Mouse (Mus musculus): Measurements from ENCODE around the gene Gm37240. TPM values are rescaled to one million over a fixed set of nuclear protein-coding genes. Genes with fewer than 3 reads are reported as not detected.
"Not testable (repeated sequence)": the region's sequence is repeated elsewhere in the genome, so short reads cannot be mapped to it uniquely, and the experiment has no call there.

Gene Gm37240
- polyA plus RNA-seq, 1 experiment from 2014 or later = 15.1 TPM

DNA sequence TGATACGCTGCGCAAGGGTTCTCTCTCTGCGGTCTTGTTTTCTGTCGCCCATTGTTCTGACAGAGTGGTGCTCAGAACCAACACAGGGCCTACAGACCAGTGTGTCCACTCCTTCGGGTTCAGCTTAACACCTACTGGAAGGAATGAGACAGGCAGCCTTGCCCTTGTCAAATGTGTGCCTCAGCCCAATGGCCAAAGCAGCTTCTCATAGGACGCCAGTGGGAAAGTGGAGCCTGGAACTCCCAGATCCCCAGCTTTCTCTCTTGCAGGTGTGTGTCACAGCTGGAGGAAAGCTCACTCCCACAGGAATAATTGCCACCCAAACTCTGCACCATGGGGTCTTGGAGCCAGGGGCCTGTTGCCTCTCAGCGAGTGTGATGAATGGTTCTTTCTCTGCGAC lies 1222.6 kb downstream of the Gm37240 start:
- Histone ChIP-seq H3K27me3 (ENCODE audit: control insufficient read depth, insufficient read depth, low read length) (peaks cover 10% of the 10 kb centered on the region), H3K4me2 (replicated peaks; ENCODE audit: low read depth, low read length) (no peak overlapping the region), H3K4me3 (ENCODE audit: low read length) (no peak overlapping the region), H3K9ac (ENCODE audit: low read depth, low read length) (no peak overlapping the region), H3K9me3 (ENCODE audit: control insufficient read depth, low read length) (no peaks in the 10 kb centered on the region), H3K27ac (ENCODE audit: low read depth, low read length) (no peak overlapping the region), H3K36me3 (ENCODE audit: control insufficient read depth, insufficient read depth, low read length) (no peaks in the 10 kb centered on the region), H3K4me1 (ENCODE audit: control insufficient read depth, insufficient read depth, low read length) (peaks cover 12% of the 10 kb centered on the region; the same call in 1 of the 2 replicates)
- WGBS = 67% methylated on average over 8 of the region's 8 CpGs
- no peak for ATAC-seq (ENCODE audit: low FRiP score, low TSS enrichment)

GRCm38 (mm10) chr3:84663858-84664257 lies 1223.5 kb downstream of the Gm37240 start:
- Histone ChIP-seq H3K36me3 (ENCODE audit: control insufficient read depth, insufficient read depth, low read length) (no peaks in the 10 kb centered on the region), H3K27ac (ENCODE audit: low read depth, low read length) (no peak overlapping the region), H3K27me3 (ENCODE audit: control insufficient read depth, insufficient read depth, low read length) (peaks cover 10% of the 10 kb centered on the region), H3K9ac (ENCODE audit: low read depth, low read length) (no peak overlapping the region), H3K4me1 (ENCODE audit: control insufficient read depth, insufficient read depth, low read length) (peaks cover 12% of the 10 kb centered on the region; the same call in 1 of the 2 replicates), H3K4me3 (ENCODE audit: low read length) (no peak overlapping the region), H3K9me3 (ENCODE audit: control insufficient read depth, low read length) (no peaks in the 10 kb centered on the region), H3K4me2 (replicated peaks; ENCODE audit: low read depth, low read length) (no peak overlapping the region)
- WGBS = 82% methylated on average over 4 of the region's 4 CpGs
- ATAC-seq (ENCODE audit: low FRiP score, low TSS enrichment) = no peak

DNA sequence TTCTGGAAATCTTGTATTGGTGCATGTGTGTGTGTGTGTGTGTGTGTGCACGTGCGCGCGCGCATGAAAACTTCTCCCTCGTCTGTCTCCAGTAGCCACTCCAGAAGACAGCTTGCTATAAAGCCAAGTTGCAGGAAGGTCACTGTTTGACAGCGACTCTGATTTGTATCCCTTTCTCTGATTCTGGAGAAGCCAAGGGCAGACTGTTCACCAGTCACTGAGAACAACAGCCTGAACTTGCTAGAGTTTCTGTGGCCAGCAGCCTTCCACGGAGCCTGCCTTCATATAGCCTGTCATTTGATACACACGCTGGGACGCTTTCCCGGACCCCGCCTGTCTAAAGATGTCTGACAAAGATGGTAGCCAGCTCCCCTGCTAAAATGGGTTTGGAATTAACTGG lies 1224.2 kb downstream of the Gm37240 start:
- Histone ChIP-seq H3K4me2 (replicated peaks; ENCODE audit: low read depth, low read length) (no peak overlapping the region), H3K27me3 (ENCODE audit: control insufficient read depth, insufficient read depth, low read length) (peaks cover 10% of the 10 kb centered on the region), H3K27ac (ENCODE audit: low read depth, low read length) (no peak overlapping the region), H3K4me1 (ENCODE audit: control insufficient read depth, insufficient read depth, low read length) (peaks cover 12% of the 10 kb centered on the region; the same call in 1 of the 2 replicates), H3K4me3 (ENCODE audit: low read length) (no peak overlapping the region), H3K9ac (ENCODE audit: low read depth, low read length) (no peak overlapping the region), H3K36me3 (ENCODE audit: control insufficient read depth, insufficient read depth, low read length) (no peaks in the 10 kb centered on the region), H3K9me3 (ENCODE audit: control insufficient read depth, low read length) (no peaks in the 10 kb centered on the region)
- ATAC-seq (ENCODE audit: low FRiP score, low TSS enrichment) = no peak
- WGBS = 62% methylated on average over 12 of the region's 12 CpGs

- Histone ChIP-seq H3K4me3 (ENCODE audit: low read length) (no peak overlapping the region), H3K4me1 (ENCODE audit: control insufficient read depth, insufficient read depth, low read length) (peaks cover 8% of the 10 kb centered on the region; the same call in 1 of the 2 replicates), H3K36me3 (ENCODE audit: control insufficient read depth, insufficient read depth, low read length) (no peaks in the 10 kb centered on the region), H3K9me3 (ENCODE audit: control insufficient read depth, low read length) (no peaks in the 10 kb centered on the region), H3K27me3 (ENCODE audit: control insufficient read depth, insufficient read depth, low read length) (peaks cover 6% of the 10 kb centered on the region), H3K27ac (ENCODE audit: low read depth, low read length) (no peak overlapping the region), H3K9ac (ENCODE audit: low read depth, low read length) (no peak overlapping the region), H3K4me2 (replicated peaks; ENCODE audit: low read depth, low read length) (no peak overlapping the region)
- WGBS = 85% methylated on average over 2 of the region's 2 CpGs
- ATAC-seq (ENCODE audit: low FRiP score, low TSS enrichment) = no peak
These were observed 1226.9 kb downstream of the Gm37240 start for GRCm38 (mm10) chr3:84660380-84660779.

DNA sequence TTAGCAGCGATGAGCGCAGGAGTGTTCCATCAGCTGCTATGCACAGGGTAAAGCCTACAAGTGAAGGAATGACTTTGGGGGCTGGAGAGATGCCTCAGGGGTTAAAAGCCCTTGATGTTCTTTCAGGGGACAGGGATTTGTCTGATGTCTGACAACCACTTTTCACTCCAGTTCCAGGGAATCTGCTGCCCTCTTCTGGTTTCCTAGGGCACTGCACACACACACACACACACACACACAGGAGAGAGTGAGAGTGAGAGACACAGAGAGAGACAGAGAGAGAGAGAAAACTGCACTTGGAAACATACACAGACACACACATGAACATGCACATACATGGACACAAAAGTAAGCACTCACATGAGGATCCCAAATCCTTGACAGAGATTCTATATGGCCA lies 1228.4 kb downstream of the Gm37240 start:
- Histone ChIP-seq H3K36me3 (ENCODE audit: control insufficient read depth, insufficient read depth, low read length) (no peaks in the 10 kb centered on the region), H3K4me2 (replicated peaks; ENCODE audit: low read depth, low read length) (no peak overlapping the region), H3K27ac (ENCODE audit: low read depth, low read length) (no peak overlapping the region), H3K27me3 (ENCODE audit: control insufficient read depth, insufficient read depth, low read length) (no peaks in the 10 kb centered on the region), H3K9ac (ENCODE audit: low read depth, low read length) (no peak overlapping the region), H3K4me1 (ENCODE audit: control insufficient read depth, insufficient read depth, low read length) (peaks cover 10% of the 10 kb centered on the region), H3K4me3 (ENCODE audit: low read length) (no peak overlapping the region), H3K9me3 (ENCODE audit: control insufficient read depth, low read length) (no peaks in the 10 kb centered on the region)
- WGBS = 90% methylated on average over 2 of the region's 2 CpGs
- ATAC-seq (ENCODE audit: low FRiP score, low TSS enrichment) = no peak

- Histone ChIP-seq H3K9me3 (ENCODE audit: control insufficient read depth, low read length) (no peaks in the 10 kb centered on the region), H3K27ac (ENCODE audit: low read depth, low read length) (no peak overlapping the region), H3K36me3 (ENCODE audit: control insufficient read depth, insufficient read depth, low read length) (no peaks in the 10 kb centered on the region), H3K9ac (ENCODE audit: low read depth, low read length) (no peak overlapping the region), H3K27me3 (ENCODE audit: control insufficient read depth, insufficient read depth, low read length) (no peaks in the 10 kb centered on the region), H3K4me2 (replicated peaks; ENCODE audit: low read depth, low read length) (no peak overlapping the region), H3K4me1 (ENCODE audit: control insufficient read depth, insufficient read depth, low read length) (peaks cover 10% of the 10 kb centered on the region), H3K4me3 (ENCODE audit: low read length) (no peak overlapping the region)
- no peak for ATAC-seq (ENCODE audit: low FRiP score, low TSS enrichment)
- 87% methylated on average over 7 of the region's 7 CpGs for WGBS
These were observed 1229.3 kb downstream of the Gm37240 start for GRCm38 (mm10) chr3:84658017-84658416.

DNA sequence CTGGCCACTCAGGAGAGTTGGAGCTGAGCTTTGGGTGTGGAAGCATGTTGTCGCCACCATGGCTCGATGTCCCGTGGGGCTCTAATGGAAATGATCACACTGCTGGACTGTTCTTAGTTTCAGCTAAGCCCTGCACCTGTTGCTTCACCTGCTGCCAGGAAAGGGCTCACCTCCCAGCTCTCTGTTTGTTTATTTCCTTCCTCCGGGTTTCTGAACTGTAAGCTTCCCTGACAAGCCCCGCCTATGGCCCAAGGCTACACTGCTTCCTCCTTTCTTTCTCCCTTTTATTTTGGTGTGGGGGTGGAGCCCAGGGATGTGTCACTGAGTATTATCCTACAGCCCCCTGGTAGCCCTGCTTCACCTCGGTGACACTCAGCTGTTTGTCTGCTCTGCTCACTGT lies 1230.1 kb downstream of the Gm37240 start:
- WGBS = 60% methylated on average over 6 of the region's 6 CpGs
- no peaks in the 10 kb centered on the region for H3K9me3 ChIP-seq (ENCODE audit: control insufficient read depth, low read length)
- no peaks in the 10 kb centered on the region for H3K27me3 ChIP-seq (ENCODE audit: control insufficient read depth, insufficient read depth, low read length)
- H3K27ac ChIP-seq (ENCODE audit: low read depth, low read length) = no peak overlapping the region
- H3K4me2 ChIP-seq (replicated peaks; ENCODE audit: low read depth, low read length) = no peak overlapping the region
- no peak overlapping the region for H3K9ac ChIP-seq (ENCODE audit: low read depth, low read length)
- no peak for ATAC-seq (ENCODE audit: low FRiP score, low TSS enrichment)
- peaks cover 10% of the 10 kb centered on the region for H3K4me1 ChIP-seq (ENCODE audit: control insufficient read depth, insufficient read depth, low read length)
- no peaks in the 10 kb centered on the region for H3K36me3 ChIP-seq (ENCODE audit: control insufficient read depth, insufficient read depth, low read length)
- no peak overlapping the region for H3K4me3 ChIP-seq (ENCODE audit: low read length)

DNA sequence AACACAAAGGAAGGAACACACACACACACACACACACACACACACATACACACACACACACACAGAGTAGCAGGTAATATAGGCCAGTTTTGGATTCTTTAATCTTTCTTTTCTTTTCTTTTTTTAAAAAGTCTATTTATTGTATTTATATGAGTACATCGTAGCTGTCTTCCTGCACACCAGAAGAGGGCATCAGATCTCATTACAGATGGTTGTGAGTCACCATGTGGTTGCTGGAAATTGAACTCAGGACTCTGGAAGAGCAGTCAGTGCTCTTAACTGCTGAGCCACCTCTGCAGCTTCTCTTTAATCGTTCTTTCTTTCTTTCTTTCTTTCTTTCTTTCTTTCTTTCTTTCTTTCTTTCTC lies 1231.5 kb downstream of the Gm37240 start:
- ATAC-seq (ENCODE audit: low FRiP score, low TSS enrichment); H3K36me3 ChIP-seq (ENCODE audit: control insufficient read depth, insufficient read depth, low read length); H3K27ac ChIP-seq (ENCODE audit: low read depth, low read length); H3K9ac ChIP-seq (ENCODE audit: low read depth, low read length); H3K4me3 ChIP-seq (ENCODE audit: low read length); H3K4me1 ChIP-seq (ENCODE audit: control insufficient read depth, insufficient read depth, low read length); H3K4me2 ChIP-seq (replicated peaks; ENCODE audit: low read depth, low read length); H3K9me3 ChIP-seq (ENCODE audit: control insufficient read depth, low read length); H3K27me3 ChIP-seq (ENCODE audit: control insufficient read depth, insufficient read depth, low read length): not testable (repeated sequence)
- WGBS = 82% methylated on average over 2 of the region's 2 CpGs

DNA sequence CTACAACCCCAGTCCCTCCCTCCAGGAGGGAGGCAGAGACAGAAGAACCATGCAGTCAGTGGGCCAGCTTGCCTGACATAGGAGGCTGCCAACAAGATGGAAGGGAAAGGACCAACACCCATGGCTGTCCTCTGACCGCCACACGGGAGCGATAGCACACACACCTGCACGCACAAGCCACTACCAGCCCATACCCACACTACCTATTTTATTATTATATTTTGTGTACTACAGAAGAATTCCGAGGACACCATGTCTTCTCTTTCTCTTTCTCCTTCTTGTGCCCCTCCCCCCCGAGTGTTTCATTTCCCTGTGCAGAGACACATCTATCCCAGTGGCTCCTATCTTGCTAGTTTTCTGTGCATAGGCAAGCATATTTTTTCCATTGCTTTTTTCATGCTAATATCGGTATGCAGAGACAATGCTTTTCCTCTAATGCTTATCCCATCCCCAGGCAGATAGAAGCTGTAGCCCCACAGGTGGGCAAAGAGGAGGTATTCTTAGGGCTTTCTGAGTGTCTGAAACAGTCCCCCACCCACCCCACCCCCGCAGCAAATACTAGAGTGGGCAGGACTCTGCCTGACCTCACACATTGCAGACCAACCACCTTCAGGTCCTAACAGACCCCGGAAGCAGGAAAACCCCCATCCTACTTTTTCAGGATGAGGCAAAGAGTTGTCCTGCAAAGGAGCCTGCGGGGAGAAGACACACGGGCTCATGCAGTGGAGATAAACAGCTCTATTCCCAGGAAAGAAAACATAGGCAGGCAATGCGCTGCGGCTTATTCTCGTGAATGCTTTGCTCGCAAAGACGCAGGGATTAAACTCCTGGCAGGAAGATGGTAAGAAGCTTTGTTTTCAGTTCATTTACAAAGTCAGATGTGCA lies 1232.2 kb downstream of the Gm37240 start:
- H3K9ac ChIP-seq (ENCODE audit: low read depth, low read length) = no peak overlapping the region
- no peak overlapping the region for H3K27ac ChIP-seq (ENCODE audit: low read depth, low read length)
- H3K4me2 ChIP-seq (replicated peaks; ENCODE audit: low read depth, low read length) = peak overlapping the region; percentile 8; the same call in 1 of the 2 replicates
- H3K4me1 ChIP-seq (ENCODE audit: control insufficient read depth, insufficient read depth, low read length) = peaks cover 7% of the 10 kb centered on the region
- no peaks in the 10 kb centered on the region for H3K36me3 ChIP-seq (ENCODE audit: control insufficient read depth, insufficient read depth, low read length)
- 0 out of 2 replicates have a peak, but pooled peaks have one; percentile 16 for ATAC-seq (ENCODE audit: low FRiP score, low TSS enrichment)
- 36% methylated on average over 16 of the region's 16 CpGs for WGBS
- no peaks in the 10 kb centered on the region for H3K9me3 ChIP-seq (ENCODE audit: control insufficient read depth, low read length)
- H3K4me3 ChIP-seq (ENCODE audit: low read length) = no peak overlapping the region
- H3K27me3 ChIP-seq (ENCODE audit: control insufficient read depth, insufficient read depth, low read length) = no peaks in the 10 kb centered on the region
